Mouse (Mus musculus) yolk sac, embryonic 10.5 days (tissue): ENCODE data around the gene Dnajc16.
A peak's percentile ranks its signal among the peaks of the same experiment; 100 is the strongest.
"Not testable (repeated sequence)": the region's sequence is repeated elsewhere in the genome, so short reads cannot be mapped to it uniquely, and the experiment has no call there.

Experiments
- DNase-seq: peaks from one replicate; pipeline ENCODE4 v3.0.0-alpha.2; 2017; ENCODE audit warnings: low spot score

Gene Dnajc16

DNA sequence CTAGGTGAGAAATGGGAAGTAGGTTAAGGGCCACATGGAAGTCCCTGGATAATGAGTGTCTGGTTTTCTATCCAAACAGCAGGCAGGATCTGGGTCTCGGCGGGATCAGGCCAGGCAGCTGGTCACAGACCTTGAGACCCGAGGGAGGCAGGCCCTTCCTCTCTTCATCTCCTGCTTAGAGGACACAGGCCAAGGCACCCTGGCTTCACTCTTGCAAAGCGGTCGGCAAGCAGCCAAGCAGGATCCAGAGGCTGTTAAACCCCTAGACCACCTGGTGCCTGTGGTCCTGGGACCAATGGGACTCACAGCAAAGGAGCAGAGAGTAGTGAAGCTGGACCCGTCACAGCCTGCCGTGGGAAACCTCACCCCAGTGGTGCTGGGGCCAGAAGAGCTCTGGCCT lies 5.6 kb upstream of the Dnajc16 start:
- no peak for DNase-seq

DNA sequence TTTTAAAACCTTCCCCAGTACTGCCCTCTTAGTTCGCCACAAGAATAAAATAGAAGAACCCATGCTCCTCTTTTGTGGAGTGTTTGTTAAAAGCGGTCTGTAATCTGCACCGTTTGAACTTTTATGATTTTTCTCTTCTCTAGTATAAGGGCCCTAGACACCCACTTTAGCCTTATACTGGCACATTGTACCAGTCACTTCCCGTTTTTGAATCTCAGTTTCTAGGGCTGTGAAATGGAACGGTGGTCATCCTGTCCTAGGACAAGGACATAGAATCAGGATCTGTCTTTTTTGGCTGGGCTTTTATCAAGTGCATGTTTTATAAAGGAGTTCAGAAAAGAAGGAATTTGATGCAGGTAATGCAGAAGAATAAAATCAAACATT lies 3.4 kb upstream of the Dnajc16 start:
- no peak for DNase-seq

- DNase-seq, result peak; percentile 100
Observed at GRCm38 (mm10) chr4:141793282-141794151, 2.8 kb upstream of the Dnajc16 start, which contains the start of gene Casp9. Gene Casp9, plus strand, starts transcription at chr4:141793612.

DNA sequence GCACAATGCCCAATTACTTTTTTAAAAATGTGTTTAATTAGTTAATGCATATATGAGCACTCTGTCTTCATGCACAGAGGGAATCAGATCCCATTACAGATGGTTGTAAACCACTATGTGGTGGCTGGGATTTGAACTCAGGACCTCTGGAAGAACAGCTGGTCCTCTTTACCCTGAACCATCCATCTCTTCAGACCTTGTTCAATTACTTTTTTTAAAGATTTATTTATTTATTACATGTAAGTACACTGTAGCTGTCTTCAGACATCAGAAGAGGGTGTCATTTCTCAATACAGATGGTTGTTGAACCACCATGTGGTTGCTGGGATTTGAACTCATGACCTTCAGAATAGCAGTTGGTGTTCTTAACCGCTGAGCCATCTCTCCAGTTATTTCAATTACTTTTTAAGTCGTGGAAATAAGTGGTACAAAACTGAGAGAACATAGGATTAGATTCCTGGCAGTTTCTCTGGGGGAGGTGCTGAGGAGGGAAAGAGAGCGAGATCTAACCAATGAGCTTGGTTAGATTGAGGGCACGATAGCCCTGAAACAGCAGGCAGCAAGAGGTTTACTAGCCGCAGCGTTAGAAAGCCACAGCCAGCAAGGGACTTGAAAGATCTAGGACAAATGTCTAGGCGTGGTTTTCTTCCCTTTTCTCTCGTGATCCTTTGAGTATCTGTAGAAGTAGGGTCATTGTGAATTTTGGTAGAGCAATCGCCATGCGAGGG lies 2.0 kb upstream of the Dnajc16 start:
- no peak for DNase-seq

GRCm38 (mm10) chr4:141791951-141792350 lies 1.2 kb upstream of the Dnajc16 start:
- DNase-seq, result no peak

DNA sequence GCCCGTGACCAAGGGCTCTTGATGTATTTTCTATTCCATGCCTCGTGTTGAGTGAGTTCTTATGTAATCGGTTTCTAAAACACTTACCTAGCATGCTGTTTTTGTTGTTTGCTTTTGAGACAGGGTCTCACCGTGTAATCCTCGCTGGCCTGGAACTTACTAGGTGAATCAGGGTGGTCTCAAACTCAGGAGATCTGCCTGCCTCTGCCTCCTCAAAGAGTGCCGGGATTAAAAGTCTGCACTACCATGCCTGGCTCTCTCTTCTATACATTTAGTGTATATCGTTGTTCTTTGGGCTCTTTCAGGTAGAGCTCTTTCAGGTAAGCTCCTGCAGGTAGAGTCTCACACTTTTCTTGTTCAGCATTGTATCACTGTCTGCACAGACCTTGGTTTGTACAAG lies 755 bp upstream of the Dnajc16 start:
- DNase-seq, result no peak

- DNase-seq, result no peak
Observed at GRCm38 (mm10) chr4:141789564-141790218, 1.0 kb downstream of the Dnajc16 start.

- no peak for DNase-seq
Observed at GRCm38 (mm10) chr4:141787462-141787861, 3.3 kb downstream of the Dnajc16 start.

- no peak for DNase-seq
Observed at GRCm38 (mm10) chr4:141787046-141787445, 3.7 kb downstream of the Dnajc16 start.

DNA sequence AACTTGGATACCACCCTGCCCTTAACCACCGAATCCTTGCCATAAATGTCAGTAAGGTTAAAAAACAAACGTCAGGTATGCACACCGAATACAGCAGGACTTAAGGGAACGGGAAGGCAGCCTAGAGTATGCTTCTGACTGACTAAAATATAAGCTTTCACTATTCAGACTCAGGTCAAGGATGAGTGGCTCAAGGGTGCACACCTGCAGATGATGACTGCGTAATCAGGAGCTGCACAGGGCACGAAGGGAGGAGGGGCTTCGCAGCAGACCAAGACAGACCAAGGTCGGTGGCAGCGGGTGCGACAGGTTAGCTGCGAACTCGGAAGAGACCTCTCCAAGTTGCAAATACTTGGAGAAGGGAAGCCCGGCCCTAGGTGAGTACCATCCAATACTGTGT lies 4.6 kb downstream of the Dnajc16 start:
- no peak for DNase-seq

- no peak for DNase-seq
Observed at GRCm38 (mm10) chr4:141784835-141785234, 5.9 kb downstream of the Dnajc16 start.

- no peak for DNase-seq
Observed at GRCm38 (mm10) chr4:141781201-141781985, 9.3 kb downstream of the Dnajc16 start.

GRCm38 (mm10) chr4:141779828-141780227 lies 10.9 kb downstream of the Dnajc16 start:
- no peak for DNase-seq

DNA sequence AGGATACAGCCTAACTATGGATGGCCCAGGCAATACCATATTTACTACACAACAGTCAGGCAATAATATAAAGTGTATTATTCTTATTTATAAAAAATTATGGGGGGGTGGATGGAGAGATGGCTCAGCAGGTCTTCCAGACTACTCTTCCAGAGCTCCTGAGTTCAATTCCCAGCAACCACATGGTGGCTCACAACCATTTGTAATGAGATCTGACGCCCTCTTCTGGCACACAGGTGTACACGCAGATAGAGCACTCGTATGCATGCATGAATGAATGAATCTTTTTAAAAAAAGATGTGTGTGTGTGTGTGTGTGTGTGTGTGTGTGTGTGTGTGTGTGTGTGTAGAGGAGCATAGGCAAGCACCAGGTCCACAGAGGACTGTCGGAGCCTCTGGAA lies 17.7 kb downstream of the Dnajc16 start:
- DNase-seq, result not testable (repeated sequence)

GRCm38 (mm10) chr4:141771823-141772222 lies 18.9 kb downstream of the Dnajc16 start:
- DNase-seq, result no peak

GRCm38 (mm10) chr4:141769501-141770160 lies 21.1 kb downstream of the Dnajc16 start:
- no peak for DNase-seq

- no peak for DNase-seq
Observed at GRCm38 (mm10) chr4:141767353-141768036, 23.2 kb downstream of the Dnajc16 start.

- no peak for DNase-seq
Observed at GRCm38 (mm10) chr4:141766668-141767352, 23.9 kb downstream of the Dnajc16 start.

- no peak for DNase-seq
Observed at GRCm38 (mm10) chr4:141766316-141766667, 24.4 kb downstream of the Dnajc16 start.

DNA sequence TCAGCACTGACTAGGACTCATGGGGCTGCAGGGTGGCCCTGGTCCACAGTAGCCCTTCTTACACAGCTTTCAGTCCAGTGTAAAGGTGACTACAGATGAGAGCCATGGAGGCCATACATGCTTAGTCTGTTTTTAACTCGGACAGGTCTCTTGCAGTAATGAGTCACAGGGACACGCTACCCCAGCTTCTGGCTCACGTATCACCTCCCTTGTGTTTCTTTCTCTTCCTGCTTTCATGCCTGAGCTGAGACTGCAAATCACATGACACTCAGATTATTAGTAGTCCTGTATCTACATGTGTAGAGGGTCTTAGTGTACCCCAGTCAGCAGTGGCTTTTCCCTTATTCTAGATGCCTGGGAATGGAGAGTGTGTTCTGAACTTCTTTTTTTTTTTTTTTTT lies 25.7 kb downstream of the Dnajc16 start:
- DNase-seq, result no peak
